ENCODE assay signal across 14 mouse cellular contexts in genomic region chr19:21052771-21053170, GRCm38 (mm10).
DNase-seq lines count a peak whose midpoint lies in the region.
"Had no signal": no experiment of that assay in that cellular context is flagged by ENCODE, and none has a peak within 500 bp of the region (broad histone marks: within the 10 kb centered on the region; RNA-seq: fewer than 3 reads in every experiment).

No protein-coding gene starts in this region.

- DNase-seq in kidney, adult 11 months: peak; percentile 43
- DNase-seq in kidney, postnatal 10 days: no peak
- peak; percentile 70 for DNase-seq in kidney, adult 9 months
- no peak for DNase-seq in kidney, postnatal 14 days
- peak; percentile 11 for DNase-seq in 416B (ENCODE audit: low read depth)
- peak; percentile 62 to 68 for DNase-seq in kidney, postnatal 36 days
- DNase-seq in gastrocnemius, postnatal 4 days (ENCODE audit: low spot score in 2 of 2): no peak
- DNase-seq: adrenal gland, postnatal 14 days; cerebellum, adult 18-20 months; cerebellum, adult 9-11 months; cerebellum, postnatal 36 days; gastrocnemius, postnatal 10 days; heart, adult 2 months; heart, postnatal 14 days had no signal

Comparison
In these comparisons a context has a peak if more than half of its experiments do, and no peak if none do; other contexts are left out.
1. DNase-seq: peak in kidney, adult 11 months (single experiment), kidney, adult 9 months (single experiment), 416B (single experiment) and kidney, postnatal 36 days (2 of 2); none in kidney, postnatal 10 days (single experiment), kidney, postnatal 14 days (single experiment) and gastrocnemius, postnatal 4 days (0 of 2).